Mouse (Mus musculus): ENCODE data around the gene Osbpl3. TPM values are rescaled to one million over a fixed set of nuclear protein-coding genes. Genes with fewer than 3 reads are reported as not detected.
A peak's percentile ranks its signal among the peaks of the same experiment; 100 is the strongest.
"Not testable (repeated sequence)": the region's sequence is repeated elsewhere in the genome, so short reads cannot be mapped to it uniquely, and the experiment has no call there.

Gene Osbpl3
- total RNA-seq, 2 experiments from 2014 or later = 7.1 to 7.3 TPM

- DNase-seq = no peak
These were observed 2.4 kb downstream of the Osbpl3 start for GRCm38 (mm10) chr6:50453651-50454050.

GRCm38 (mm10) chr6:50452220-50452619 is 3.8 kb downstream of the Osbpl3 start:
- DNase-seq = no peak

- DNase-seq = no peak
These were observed 10.4 kb downstream of the Osbpl3 start for GRCm38 (mm10) chr6:50445616-50446015.

- no peak for DNase-seq
These were observed 14.8 kb downstream of the Osbpl3 start for GRCm38 (mm10) chr6:50440966-50441862.

- no peak for DNase-seq
These were observed 15.8 kb downstream of the Osbpl3 start for GRCm38 (mm10) chr6:50440197-50440596.

- DNase-seq = not testable (repeated sequence)
These were observed 17.1 kb downstream of the Osbpl3 start for GRCm38 (mm10) chr6:50438900-50439299.

- DNase-seq = no peak
These were observed 18.2 kb downstream of the Osbpl3 start for GRCm38 (mm10) chr6:50437815-50438214.

GRCm38 (mm10) chr6:50436661-50437060 is 19.3 kb downstream of the Osbpl3 start:
- DNase-seq = no peak

GRCm38 (mm10) chr6:50432491-50432890 is 23.5 kb downstream of the Osbpl3 start:
- DNase-seq = no peak

- DNase-seq = no peak
These were observed 26.7 kb downstream of the Osbpl3 start for GRCm38 (mm10) chr6:50429299-50429698.

GRCm38 (mm10) chr6:50427051-50427732 is 28.8 kb downstream of the Osbpl3 start:
- DNase-seq = no peak

- DNase-seq = no peak
These were observed 29.4 kb downstream of the Osbpl3 start for GRCm38 (mm10) chr6:50426571-50426970.

- DNase-seq = no peak
These were observed 31.7 kb downstream of the Osbpl3 start for GRCm38 (mm10) chr6:50424271-50424670.

GRCm38 (mm10) chr6:50420413-50420812 is 35.6 kb downstream of the Osbpl3 start:
- DNase-seq = no peak

GRCm38 (mm10) chr6:50419518-50420290 is 36.3 kb downstream of the Osbpl3 start:
- DNase-seq = no peak

- no peak for DNase-seq
These were observed 37.0 kb downstream of the Osbpl3 start for GRCm38 (mm10) chr6:50418951-50419350.

GRCm38 (mm10) chr6:50416854-50417253 is 39.1 kb downstream of the Osbpl3 start:
- no peak for DNase-seq

- no peak for DNase-seq
These were observed 40.6 kb downstream of the Osbpl3 start for GRCm38 (mm10) chr6:50415431-50415830.

GRCm38 (mm10) chr6:50414547-50414946 is 41.5 kb downstream of the Osbpl3 start:
- DNase-seq = no peak

GRCm38 (mm10) chr6:50413381-50413780 is 42.6 kb downstream of the Osbpl3 start:
- no peak for DNase-seq

GRCm38 (mm10) chr6:50412174-50412573 is 43.8 kb downstream of the Osbpl3 start:
- no peak for DNase-seq

GRCm38 (mm10) chr6:50404698-50405097 is 51.3 kb downstream of the Osbpl3 start:
- peak; percentile 25 for DNase-seq

GRCm38 (mm10) chr6:50403524-50403923 is 52.5 kb downstream of the Osbpl3 start:
- DNase-seq = no peak
